Mouse (Mus musculus) kidney, adult 2 months (tissue): ENCODE measurements around the gene Cyp1b1.

Source experiments
- CTCF ChIP-seq: fragments of 200-500 bp; conservative IDR thresholded peaks from 2 replicates; pipeline ENCODE4 v1.5.1; 2011; ENCODE audit warnings: low read depth, mild to moderate bottlenecking, control low read depth, low read length, moderate library complexity, mixed read lengths; ENCODE audit not compliant: insufficient read depth, insufficient read length
- POLR2A ChIP-seq: fragments of 200-500 bp; IDR thresholded peaks from one replicate; pipeline ENCODE4 v1.6.1; 2011; ENCODE audit warnings: low read depth, low read length, control low read depth

- TF ChIP-seq CTCF (no peak), POLR2A (no peak)
Measured at GRCm38 (mm10) chr17:79730988-79731387, 16.1 kb upstream of the Cyp1b1 start.
